Mouse (Mus musculus): ENCODE results near the gene Frmpd2. TPM values are rescaled to one million over a fixed set of nuclear protein-coding genes. Genes with fewer than 3 reads are reported as not detected.
"Not testable (repeated sequence)": the region's sequence is repeated elsewhere in the genome, so short reads cannot be mapped to it uniquely, and the experiment has no call there.

Frmpd2 gene
- total RNA-seq (2022), result 1 to 10 TPM in 1 of 4 experiments, under 1 TPM in 3; 0.61 to 1.1 (median 0.79) TPM

DNA sequence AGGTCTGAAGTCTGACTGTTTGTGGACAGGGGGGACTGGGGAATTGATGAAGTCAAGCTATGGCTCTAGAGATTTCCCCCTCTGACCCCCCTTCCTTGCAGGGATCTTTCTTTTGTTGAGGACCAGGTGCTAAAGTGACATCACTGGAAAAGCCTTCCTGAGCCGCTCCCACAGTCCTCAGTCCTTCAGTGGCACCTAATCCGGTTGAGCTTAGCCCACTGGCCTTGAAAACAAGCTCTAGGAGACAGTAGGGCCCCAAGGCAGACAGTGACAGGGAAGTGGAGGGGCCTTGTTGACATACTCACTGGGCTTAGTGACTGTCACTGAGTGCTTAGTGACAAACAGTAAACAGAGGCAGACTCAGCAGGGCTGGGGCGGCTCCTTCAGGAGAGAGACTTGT, at the start of gene Frmpd2:
Frmpd2 (plus strand) TSS at position 366 of the 400 bp plus-strand sequence.
- DNase-seq (ENCODE audit: low spot score in 2 of 2), result no peak

DNA sequence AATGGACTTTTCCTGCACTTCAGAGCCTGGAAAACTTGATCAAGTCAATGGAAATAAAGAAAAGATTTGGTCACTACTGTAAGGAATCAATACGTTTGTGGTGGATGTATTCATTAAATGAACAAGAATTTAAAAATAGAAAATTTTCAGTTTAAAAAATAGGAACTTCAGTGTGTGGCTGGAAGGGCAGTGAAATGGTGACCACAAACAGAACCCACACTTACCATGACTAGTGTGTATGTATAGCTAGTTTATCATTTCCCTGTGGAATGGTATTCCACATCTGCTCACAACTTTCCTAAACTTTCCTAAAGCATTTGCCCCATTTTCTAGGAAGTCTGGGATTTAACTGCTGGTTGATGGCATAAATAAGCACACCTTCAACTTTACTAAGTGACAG, 48.5 kb upstream of the Frmpd2 start:
- no peak for DNase-seq (ENCODE audit: low spot score in 2 of 2)

DNA sequence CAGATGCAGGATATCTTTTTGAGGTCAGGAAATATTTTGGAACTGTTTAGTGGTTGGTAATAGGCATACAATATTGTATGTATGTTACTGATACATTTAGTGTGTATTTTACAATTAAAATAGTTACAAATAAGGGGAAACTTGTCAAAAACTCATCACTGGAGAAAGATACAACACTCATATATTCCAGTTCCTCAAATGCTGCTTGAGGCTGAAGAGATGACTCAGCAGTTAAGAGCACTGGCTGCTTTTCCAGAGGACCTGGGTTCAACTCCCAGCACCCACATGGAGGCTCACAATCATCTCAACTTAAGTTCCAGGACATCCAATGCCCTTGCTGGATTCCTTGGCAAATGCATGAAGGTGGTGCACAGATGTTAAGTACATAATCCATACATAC, 47.4 kb upstream of the Frmpd2 start:
- DNase-seq (ENCODE audit: low spot score in 2 of 2), result no peak

DNA sequence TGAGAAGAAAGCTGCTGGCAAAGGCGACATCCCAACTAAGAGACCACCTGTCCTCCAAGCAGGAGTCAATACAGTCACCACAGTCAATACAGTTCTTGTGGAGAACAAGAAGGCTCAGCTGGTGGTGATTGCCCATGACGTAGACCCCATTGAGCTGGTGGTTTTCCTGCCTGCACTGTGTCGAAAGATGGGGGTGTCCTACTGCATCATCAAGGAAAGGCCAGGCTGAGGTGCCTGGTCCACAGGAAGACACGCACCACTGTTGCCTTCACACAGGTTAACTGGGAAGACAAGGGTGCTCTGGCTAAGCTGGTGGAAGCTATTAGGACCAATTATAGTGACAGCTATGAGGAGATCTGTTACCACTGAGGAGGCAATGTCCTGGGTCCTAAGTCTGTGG, 39.0 kb upstream of the Frmpd2 start:
- not testable (repeated sequence) for DNase-seq (ENCODE audit: low spot score in 2 of 2)

DNA sequence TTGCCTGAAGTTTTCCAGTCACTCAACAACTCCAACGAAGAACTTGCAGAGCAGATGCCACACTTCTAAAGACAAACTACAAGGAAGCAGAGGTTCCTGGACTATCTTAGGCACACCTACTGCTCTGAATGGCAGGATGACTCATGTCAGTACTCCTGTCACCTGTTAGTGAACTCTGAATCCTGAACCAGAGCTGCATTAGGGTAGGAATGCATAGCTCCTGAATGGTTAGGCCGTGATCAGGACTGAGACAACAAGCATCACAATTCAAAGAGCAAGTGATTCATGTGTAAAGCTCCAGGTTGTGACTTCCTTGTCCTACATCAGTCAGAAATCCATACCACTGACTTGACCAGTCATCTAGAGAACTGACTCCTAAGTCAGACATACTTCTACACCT, 27.7 kb upstream of the Frmpd2 start:
- DNase-seq (ENCODE audit: low spot score in 2 of 2), result no peak

DNA sequence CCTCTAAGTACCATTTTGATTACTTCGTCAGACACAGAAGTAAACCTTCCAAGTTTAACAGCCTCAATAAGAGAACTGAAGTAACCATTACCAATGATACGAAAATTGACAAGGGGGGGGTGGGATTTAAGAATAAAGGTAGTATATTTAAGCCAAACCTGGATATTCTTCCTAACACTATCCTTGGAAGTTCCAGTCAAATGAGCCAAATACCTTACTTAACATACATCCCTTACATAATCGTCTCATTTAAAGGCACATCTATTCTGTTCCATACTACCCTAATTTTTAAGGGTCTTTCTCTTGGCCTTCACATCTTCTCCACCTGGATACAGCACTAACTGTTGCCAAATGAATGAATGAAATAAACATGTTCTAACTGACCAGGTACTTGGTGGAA, 25.5 kb upstream of the Frmpd2 start:
- DNase-seq (ENCODE audit: low spot score in 2 of 2), result no peak

DNA sequence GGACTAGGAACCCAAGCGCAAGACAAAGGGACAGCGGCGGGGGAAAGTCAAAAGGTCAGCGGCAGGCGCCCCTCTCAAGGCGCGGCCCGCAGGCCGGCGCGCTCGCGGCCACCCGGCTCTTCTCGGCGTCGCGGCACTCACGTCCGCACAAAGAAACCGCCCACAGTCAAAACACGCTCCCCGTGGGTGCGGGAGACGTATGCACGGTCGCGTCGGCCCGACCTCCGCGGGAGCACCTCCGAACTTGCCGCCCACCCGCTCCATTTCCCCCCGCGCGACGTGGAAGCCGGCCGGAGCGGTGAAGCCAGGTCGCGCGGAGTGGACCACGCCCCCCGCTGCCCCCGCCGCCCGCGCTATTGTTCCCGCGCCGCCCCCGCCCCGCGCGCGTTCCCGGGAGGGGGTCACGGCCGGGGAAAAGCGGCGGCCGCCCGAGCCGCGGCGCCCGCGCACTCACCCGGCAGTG, 24.9 kb upstream of the Frmpd2 start:
- peak in 1 of 2 experiments; percentile 53 for DNase-seq (ENCODE audit: low spot score in 2 of 2)

DNA sequence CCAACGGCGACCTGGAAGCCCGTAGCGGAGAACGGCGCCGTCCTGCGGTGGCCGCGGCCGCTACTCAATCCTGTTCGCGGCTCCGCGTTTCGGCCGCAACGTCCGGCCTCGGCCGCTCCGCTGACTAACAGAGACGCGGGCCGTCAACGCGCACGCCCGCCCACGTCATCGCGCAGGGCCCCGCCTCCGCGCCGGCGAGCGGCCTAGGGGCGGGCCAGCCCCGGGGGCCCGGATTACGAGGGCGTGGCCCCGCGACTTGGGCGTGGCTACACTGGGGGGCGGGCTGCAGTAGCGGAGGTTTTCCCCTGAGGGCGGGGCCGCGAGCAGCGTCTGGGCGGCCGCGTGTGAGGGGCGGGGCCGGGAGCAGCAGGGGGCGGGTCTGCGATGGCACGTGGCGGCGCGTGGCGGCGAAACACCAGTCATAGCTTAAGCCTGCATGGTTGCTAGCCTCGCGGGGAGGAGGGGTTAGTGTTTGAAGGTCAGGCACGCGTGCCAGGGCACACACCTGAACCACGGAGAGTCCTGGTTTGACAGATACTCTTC, 24.4 kb upstream of the Frmpd2 start, which contains the start of gene Mapk8:
Mapk8 (minus strand) TSS at position 132 of the 543 bp plus-strand sequence.
- peak; percentile 86 to 96 for DNase-seq (ENCODE audit: low spot score in 2 of 2)

DNA sequence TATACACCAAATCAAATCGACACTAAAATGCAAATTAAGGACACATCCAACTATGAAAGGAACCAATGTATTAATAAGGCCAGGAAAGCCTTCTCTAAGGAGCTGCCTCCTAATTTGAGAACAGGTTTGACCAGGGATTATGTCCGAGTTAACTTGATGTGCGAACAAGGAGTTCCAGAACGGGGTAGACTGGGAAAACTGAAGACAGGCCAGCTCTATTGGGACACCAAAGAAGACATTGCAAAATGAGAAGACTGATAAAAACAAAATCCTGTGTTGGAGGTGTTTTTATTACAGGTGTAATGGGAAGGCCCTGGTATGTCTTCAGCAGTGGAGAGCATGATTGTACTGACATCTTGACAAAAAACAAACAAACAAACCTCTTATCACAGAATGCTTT, 23.2 kb upstream of the Frmpd2 start:
- DNase-seq (ENCODE audit: low spot score in 2 of 2), result no peak

DNA sequence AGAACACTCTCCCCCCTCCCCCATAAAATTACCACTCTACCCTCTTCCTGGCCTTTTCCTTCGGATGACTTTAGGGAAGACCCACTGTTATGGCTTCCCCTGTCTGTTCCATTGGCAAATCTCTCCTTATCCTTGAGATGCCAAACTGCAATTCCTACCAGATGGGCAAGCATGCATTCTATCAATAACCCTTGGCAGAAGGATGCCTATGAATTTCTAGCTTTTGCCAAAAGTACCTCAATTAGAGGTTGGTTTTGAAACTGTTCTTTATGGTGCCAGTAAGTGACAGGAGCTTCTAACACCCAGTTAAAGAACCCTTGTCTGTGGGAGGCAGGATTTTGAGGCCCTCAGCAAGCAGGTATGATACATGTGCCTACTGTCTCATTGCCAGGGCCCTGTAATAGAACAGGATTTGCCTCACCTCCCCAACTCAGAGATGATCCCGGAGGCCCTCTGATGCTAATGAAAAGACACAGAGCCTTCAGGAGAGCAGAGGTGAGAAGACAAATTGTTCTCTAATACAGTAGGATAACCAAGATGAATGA, 22.1 kb upstream of the Frmpd2 start:
- no peak for DNase-seq (ENCODE audit: low spot score in 2 of 2)

DNA sequence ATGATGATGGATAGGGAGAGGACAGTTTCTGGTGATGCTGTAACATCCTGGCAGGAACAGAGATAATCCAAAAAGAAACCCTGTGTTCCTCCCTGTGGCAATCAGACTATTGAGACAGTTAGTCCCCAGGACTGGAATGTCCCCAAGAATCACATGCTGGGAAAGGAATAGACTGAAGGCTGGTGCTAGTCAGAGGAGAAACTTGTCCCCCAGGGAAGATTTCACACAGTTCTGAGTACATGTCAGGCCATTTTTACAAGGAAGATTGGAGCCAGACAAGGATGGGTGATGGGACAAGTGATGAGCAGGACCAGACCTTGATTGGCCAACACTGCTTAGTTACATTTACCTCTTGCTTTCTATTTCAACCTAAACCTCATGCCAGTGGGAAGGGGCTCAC, 21.2 kb upstream of the Frmpd2 start:
- DNase-seq (ENCODE audit: low spot score in 2 of 2), result no peak

DNA sequence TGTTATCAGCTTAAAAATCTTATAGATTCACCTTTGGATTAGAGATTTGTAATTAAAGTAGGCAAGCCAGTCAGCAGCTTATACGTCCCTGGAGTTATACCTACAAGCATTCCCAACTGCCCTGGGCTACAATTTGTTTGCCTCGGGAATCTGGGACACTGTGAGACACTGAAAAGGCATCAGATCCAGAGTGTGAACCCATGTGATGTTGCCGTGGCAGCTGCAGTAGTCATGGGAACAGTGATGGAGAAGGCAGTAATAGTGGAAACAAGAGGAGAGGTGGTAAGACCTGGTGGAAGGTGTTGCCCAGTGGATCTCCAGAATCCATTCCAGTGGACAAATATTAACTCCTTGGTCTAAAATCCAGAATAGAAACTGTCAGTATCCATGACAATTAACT, 7.8 kb upstream of the Frmpd2 start:
- no peak for DNase-seq (ENCODE audit: low spot score in 2 of 2)

DNA sequence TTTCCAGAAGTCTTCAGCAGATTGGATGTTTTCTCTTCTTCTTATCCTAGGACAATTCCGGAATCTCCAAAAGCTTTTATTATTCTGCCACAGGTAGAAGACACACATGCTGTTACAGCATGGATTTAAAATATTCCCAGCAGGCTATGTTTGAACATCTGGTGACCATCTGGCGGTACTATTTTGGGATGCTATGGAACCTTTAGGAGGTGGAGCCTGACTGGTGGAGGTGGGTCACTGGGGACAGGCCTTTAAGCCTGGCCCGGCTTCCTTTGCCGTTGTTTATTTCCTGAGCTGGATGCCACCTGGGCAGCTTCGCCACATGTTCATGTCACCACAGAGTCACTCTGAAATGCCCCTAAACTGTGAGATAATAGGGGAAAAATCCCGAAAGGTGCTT, 3.7 kb upstream of the Frmpd2 start:
- no peak for DNase-seq (ENCODE audit: low spot score in 2 of 2)

DNA sequence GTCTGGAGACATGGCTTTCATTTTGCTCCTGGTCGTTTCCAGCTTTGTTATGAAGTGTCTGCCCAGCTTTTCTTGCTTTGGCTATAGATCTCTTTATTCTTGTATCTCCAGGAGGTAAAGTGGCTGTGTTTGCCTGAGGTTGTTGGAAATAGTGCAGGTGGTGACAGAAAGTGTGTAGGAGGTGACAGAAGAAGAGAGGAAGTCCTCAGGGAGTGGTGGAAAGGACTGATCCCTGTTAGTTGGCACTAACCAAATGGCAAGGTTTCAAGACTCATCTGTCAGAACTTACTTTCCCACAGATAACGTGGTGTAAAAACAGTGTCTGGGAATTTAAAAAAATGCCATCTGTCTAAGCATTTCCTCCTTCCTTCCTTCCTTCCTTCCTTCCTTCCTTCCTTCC, 3.0 kb downstream of the Frmpd2 start:
- peak in 1 of 2 experiments; percentile 56 for DNase-seq (ENCODE audit: low spot score in 2 of 2)

DNA sequence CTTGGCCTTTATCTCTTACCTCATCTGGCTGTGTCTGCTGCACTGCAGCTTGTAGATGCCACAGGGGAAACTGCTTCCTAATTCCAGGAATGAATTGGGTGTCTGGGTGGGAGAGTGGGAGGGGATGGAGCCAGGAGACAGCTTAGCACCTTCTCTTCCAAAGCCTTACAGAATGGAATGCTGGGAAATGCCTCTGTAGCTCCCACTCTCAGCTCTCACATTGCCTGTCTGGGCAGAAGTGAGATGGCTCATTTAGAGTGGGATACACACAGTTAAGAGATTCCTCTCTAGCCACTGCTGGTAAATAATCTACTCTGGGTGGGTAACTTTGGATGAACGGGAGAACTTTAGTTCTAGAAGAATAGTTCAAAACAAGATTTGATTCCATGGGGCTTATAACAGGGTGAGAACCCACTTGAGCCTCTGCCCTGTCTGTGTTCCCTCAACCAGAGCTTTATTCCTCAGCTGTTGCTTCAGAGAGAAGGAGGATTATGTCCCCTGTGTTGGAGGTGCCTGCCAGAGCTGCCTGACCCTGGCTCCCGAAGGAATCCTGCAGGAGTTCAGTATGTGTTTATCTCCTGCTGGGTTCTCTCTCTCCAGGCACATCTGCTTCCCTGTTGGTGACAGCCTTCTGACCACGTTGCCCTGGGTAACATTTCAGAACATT, 4.7 kb downstream of the Frmpd2 start:
- DNase-seq (ENCODE audit: low spot score in 2 of 2), result peak in 1 of 2 experiments; percentile 26

DNA sequence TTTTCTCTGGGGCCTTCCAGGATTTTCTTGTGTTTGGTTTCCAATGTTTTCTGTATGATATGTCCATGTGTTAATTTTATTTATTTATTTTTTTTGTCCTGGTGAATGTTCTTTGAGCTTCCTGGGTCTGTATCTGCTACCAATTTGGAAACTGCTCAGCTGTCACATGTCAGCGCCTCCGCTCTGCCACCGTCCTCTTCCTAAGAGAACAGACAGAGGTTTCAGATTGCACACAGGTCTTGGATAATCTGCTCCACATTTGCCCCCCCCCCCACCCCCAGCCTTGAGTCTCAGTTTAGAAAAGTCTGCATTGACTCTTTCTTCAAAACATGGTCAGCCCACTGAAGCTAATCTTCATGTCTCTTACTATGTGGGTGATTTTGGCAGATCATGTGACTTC, 10.5 kb downstream of the Frmpd2 start:
- DNase-seq (ENCODE audit: low spot score in 2 of 2), result no peak

DNA sequence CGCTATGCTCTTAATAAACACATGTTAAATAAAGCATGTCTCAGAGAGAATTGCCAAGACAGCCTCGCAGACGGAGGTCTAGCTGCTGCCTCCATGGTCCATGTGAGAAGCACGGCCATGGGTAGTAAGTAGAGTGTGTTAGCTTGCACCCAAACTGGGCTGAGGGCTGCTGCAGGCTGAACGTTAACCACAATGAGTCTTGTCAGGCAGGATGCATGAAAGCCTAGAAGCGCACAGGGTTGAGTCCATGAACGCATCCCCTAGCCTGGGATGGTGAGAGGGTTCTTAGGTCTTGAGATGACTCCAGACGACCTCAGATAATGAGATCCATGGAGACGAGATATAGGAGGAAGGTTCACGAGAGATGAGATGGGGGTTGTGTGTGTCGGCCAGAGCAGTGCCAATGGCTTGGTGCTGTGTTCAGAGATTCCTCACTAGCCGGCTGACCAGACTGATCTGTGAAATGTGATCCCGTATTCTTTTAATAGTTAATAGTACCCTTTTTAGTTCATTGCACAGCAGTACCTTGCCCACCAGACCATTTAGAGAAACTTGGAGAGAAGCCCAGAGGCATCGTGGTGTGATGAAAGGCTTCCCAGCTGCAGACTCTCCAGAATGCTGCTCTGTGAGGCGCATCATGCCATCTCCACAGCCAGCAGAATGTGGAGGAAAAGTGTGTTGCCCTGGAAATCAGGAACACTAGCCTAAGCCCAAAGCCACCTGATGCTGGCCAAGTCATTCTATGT, 16.5 kb downstream of the Frmpd2 start:
- DNase-seq (ENCODE audit: low spot score in 2 of 2), result no peak

DNA sequence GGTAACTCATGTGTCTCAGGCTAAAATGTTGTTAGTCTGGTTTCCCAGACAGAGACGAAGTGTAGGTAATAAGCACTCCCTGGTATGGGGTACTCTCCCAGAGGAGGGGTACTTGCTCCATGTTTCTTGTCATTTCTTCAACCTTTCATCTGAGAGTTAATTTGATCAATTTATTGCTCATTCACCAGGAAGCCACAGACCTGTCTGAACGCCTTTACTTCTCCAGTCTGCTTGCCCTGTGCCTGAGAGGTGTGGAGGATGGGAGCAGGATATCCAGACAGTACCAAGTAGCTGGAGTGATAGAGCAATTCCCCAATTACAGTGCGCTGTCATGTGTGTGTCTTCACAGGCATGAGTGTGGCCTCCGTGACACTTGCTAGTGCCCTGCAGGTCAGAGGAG, 23.7 kb downstream of the Frmpd2 start:
- DNase-seq (ENCODE audit: low spot score in 2 of 2), result no peak

DNA sequence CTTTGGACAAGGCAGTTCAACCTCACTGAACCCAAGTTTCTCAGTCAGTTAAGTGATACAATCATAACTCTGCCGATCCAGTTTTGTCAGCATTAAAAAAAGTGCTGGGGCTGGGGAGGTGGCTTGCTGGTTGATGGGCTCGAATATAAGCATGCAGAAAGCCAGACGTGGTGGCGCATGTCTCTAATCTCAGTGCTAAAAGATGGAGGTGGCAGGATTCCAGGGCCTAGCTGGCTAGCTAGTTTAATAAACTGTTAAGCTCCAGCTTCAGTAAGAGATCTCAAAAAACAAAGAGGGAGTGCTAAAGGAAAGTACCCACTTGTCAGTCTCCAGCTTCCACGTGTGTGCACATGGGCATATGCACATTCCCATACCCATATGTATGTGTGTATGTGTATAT, 25.9 kb downstream of the Frmpd2 start:
- no peak for DNase-seq (ENCODE audit: low spot score in 2 of 2)

DNA sequence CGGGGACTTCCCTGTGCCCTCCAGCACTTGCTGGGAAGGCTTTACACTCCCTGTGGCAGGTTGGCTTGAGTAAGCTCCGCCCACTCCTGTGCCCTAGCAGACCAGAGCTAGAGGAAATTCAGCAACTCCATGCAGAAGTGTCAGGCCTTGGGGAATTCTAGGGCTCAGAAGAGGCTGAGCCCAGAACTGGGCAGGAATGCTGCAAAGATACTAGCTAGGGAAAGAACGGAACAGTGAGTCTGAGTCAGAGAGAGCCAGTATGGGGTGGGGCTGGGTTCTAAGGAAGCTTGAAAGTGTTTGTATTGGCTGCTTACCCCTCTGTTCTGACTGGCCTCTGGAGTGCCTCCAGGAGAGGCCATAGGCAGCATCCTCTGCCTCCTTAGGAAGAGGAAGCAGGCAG, 27.4 kb downstream of the Frmpd2 start:
- DNase-seq (ENCODE audit: low spot score in 2 of 2), result no peak

DNA sequence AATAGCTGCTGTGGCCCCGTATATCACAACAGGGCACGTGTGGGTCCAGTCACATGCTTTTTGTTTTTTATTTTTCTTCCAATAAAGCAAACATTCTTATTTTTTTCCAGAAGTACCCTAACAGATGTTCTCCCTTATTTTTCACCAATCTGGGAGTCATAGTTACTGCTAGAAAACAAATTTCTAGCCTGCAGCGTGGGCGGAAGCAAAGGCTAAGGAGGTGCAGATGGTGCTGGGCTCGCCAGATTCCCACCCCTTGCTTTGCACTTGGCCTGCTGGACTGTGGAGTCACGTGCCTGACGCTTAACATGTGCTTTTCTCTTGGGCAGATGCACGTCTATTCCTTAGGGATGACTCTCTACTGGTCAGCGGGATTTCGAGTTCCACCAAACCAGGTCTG, 29.1 kb downstream of the Frmpd2 start:
- peak in 1 of 2 experiments; percentile 61 for DNase-seq (ENCODE audit: low spot score in 2 of 2)

DNA sequence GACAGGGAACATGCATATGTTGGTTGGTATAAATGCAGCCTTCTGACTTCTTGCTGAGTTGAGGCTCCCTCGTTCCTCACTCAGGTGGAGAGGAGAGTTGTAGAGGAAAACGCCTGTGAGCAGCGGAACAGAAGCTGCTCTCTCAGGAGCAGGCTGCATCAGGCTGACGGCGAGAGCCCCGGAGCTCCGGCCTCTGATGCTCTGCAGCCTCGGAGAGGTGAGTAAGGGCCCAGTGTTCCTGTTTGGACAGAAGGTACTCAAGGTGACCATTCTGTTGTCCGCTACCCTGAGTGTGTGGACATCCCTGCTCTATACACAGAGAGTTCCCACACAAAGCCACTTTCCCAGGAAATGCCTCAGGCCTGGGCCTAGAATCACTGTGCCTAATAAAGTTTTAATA, 31.8 kb downstream of the Frmpd2 start:
- DNase-seq (ENCODE audit: low spot score in 2 of 2), result no peak
